ENCODE assay signal across 8 mouse cellular contexts in the genomic region with DNA sequence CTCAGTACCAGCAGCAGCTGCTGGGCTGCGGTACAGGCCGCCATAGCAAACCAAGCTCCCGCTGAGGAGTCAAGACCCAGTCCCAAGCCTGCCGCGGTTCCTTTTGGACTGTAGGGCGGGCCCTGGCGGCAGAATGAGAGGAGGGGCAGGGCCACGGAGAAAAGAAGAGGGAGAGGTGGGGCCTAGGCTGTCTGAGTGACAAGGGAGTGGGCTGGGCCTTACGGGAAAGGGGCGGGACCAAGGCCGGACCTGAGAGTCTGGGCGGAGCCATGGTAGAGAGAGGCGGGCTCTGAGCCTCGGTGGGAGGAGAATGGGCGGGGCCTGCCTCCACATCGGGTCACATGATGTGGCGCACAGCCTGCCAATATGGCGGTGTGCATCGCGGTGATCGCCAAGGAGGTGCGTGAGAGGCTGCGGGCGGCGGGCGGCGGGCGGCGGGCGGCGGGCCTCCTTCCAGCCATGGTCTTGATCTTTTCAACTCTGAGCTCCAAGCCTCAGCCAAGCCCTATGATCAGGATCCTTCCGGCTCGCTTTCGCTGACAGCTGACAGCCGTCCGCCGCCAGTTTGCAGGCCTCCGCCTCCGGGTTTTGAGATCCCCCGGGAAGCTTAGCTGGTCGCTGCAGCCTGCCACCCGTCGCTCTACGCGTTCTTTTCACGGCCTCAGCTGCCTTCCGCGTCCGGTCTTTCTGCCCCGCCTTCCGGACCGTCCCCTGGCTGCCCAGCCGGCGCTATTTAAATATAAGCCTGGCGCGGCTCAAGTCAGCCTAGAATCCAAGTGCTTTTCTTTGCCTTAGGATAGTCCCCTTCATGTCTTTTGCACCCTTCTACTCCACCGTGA. TPM values are rescaled to one million over a fixed set of nuclear protein-coding genes. Genes with fewer than 3 reads are reported as not detected.
DNase-seq lines count a peak whose midpoint lies in the region; ATAC-seq and TF ChIP-seq lines count a peak whose summit lies in the region.

Gene Galns (minus strand): TSS at position 169 of the 839 bp plus-strand sequence.
Gene Trappc2l (plus strand): TSS at position 346 of the 839 bp plus-strand sequence.

- H3K4me1 ChIP-seq in heart, embryonic 12.5 days (replicated peaks) = peaks cover 18% of the 10 kb centered on the region
- peaks cover 8% of the 10 kb centered on the region; the same call in 1 of the 2 replicates for H3K4me1 ChIP-seq in kidney, postnatal 0 days (replicated peaks; ENCODE audit: insufficient read depth, low read length)
- peaks cover 11% of the 10 kb centered on the region for H3K4me1 ChIP-seq in liver, embryonic 11.5 days (replicated peaks; ENCODE audit: control insufficient read depth, insufficient read depth, low read length)
- H3K4me1 ChIP-seq in stomach, embryonic 14.5 days (ENCODE audit: control insufficient read depth, insufficient read depth, low read length) = peaks cover 15% of the 10 kb centered on the region

- DNase-seq in CD4-positive helper T cell, adult 2 months (ENCODE audit: low read depth, low spot score) = peak; percentile 98
- peak; percentile 94 for DNase-seq in brain, embryonic 18.5 days (ENCODE audit: low read depth, low spot score)
- peak; percentile 100 for DNase-seq in kidney, postnatal 0 days (ENCODE audit: low spot score)
- peak; percentile 97 for DNase-seq in liver, embryonic 11.5 days (ENCODE audit: low spot score)
- DNase-seq in naive thymus-derived CD4-positive, alpha-beta T cell, adult 2 months (ENCODE audit: low read depth) = peak; percentile 100

- peak; percentile 75 for TF ChIP-seq CTCF in kidney, postnatal 0 days (IDR thresholded peaks at IDR 0.05; ENCODE audit: low read depth)

- H3K27ac ChIP-seq in heart, embryonic 12.5 days (ENCODE audit: poor library complexity, severe bottlenecking) = peak within 1 kb of the TSS; percentile 85
- H3K27ac ChIP-seq in kidney, postnatal 0 days = peak within 1 kb of the TSS; percentile 83
- H3K27ac ChIP-seq in liver, embryonic 11.5 days (ENCODE audit: low read depth, low read length) = peak within 1 kb of the TSS; percentile 57
- H3K27ac ChIP-seq in stomach, embryonic 14.5 days (ENCODE audit: low read length) = peak within 1 kb of the TSS; percentile 82

- no peaks in the 10 kb centered on the region for H3K9me3 ChIP-seq in heart, embryonic 12.5 days (replicated peaks)
- no peaks in the 10 kb centered on the region for H3K9me3 ChIP-seq in kidney, postnatal 0 days (replicated peaks; ENCODE audit: low read length)
- H3K9me3 ChIP-seq in liver, embryonic 11.5 days (ENCODE audit: control insufficient read depth, low read length) = no peaks in the 10 kb centered on the region
- H3K9me3 ChIP-seq in stomach, embryonic 14.5 days (ENCODE audit: control insufficient read depth, low read depth, low read length) = no peaks in the 10 kb centered on the region

- no peaks in the 10 kb centered on the region for H3K27me3 ChIP-seq in heart, embryonic 12.5 days (replicated peaks)
- no peaks in the 10 kb centered on the region for H3K27me3 ChIP-seq in kidney, postnatal 0 days (ENCODE audit: insufficient read depth, low read length)
- no peaks in the 10 kb centered on the region for H3K27me3 ChIP-seq in liver, embryonic 11.5 days (replicated peaks; ENCODE audit: control insufficient read depth, insufficient read depth, low read length)
- H3K27me3 ChIP-seq in stomach, embryonic 14.5 days (ENCODE audit: control insufficient read depth, insufficient read depth, low read length) = no peaks in the 10 kb centered on the region

- peak; percentile 93 for ATAC-seq in erythroid progenitor cell, adult 5-6 weeks (replicated peaks; ENCODE audit: low FRiP score, poor library complexity, severe bottlenecking)
- peak; percentile 99 for ATAC-seq in heart, embryonic 12.5 days (ENCODE audit: insufficient number of reproducible peaks, low FRiP score)
- ATAC-seq in kidney, postnatal 0 days (replicated peaks; ENCODE audit: low FRiP score, low read depth) = peak; percentile 94
- peak; percentile 96 for ATAC-seq in liver, embryonic 11.5 days (replicated peaks; ENCODE audit: low FRiP score)
- peak; percentile 96 for ATAC-seq in stomach, embryonic 14.5 days (ENCODE audit: insufficient number of reproducible peaks, insufficient read depth, low FRiP score, low read depth)

- H3K4me2 ChIP-seq in heart, embryonic 12.5 days = peak within 1 kb of the TSS; percentile 95
- H3K4me2 ChIP-seq in kidney, postnatal 0 days (ENCODE audit: low read length) = peak within 1 kb of the TSS; percentile 79
- peak within 1 kb of the TSS; percentile 88 for H3K4me2 ChIP-seq in liver, embryonic 11.5 days
- peak within 1 kb of the TSS; percentile 88 for H3K4me2 ChIP-seq in stomach, embryonic 14.5 days (replicated peaks; ENCODE audit: low read depth, low read length)

- WGBS in heart, embryonic 12.5 days = under 1% methylated on average over 57 of the region's 57 CpGs
- WGBS in kidney, postnatal 0 days = under 1% methylated on average over 55 of the region's 57 CpGs
- WGBS in liver, embryonic 11.5 days = under 1% methylated on average over 57 of the region's 57 CpGs
- under 1% methylated on average over 57 of the region's 57 CpGs for WGBS in stomach, embryonic 14.5 days

- H3K9ac ChIP-seq in heart, embryonic 12.5 days = peak within 1 kb of the TSS; percentile 86
- H3K9ac ChIP-seq in kidney, postnatal 0 days (ENCODE audit: low read depth, low read length) = peak within 1 kb of the TSS; percentile 69
- peak within 1 kb of the TSS; percentile 74 for H3K9ac ChIP-seq in liver, embryonic 11.5 days (ENCODE audit: low read depth, low read length)
- peak within 1 kb of the TSS; percentile 43 for H3K9ac ChIP-seq in stomach, embryonic 14.5 days (replicated peaks; ENCODE audit: low read depth, low read length)

- peak within 1 kb of the TSS; percentile 77 for H3K4me3 ChIP-seq in heart, embryonic 12.5 days
- H3K4me3 ChIP-seq in kidney, postnatal 0 days (replicated peaks; ENCODE audit: low read depth, low read length) = peak within 1 kb of the TSS; percentile 60
- H3K4me3 ChIP-seq in liver, embryonic 11.5 days (ENCODE audit: low read depth, low read length) = peak within 1 kb of the TSS; percentile 69
- peak within 1 kb of the TSS; percentile 63 for H3K4me3 ChIP-seq in stomach, embryonic 14.5 days (ENCODE audit: low read depth, low read length)

- H3K36me3 ChIP-seq in heart, embryonic 12.5 days = peaks cover 17% of the 10 kb centered on the region
- H3K36me3 ChIP-seq in kidney, postnatal 0 days (ENCODE audit: insufficient read depth, low read length) = 0 out of 2 replicates have a peak, but pooled peaks cover 3% of the 10 kb centered on the region
- H3K36me3 ChIP-seq in liver, embryonic 11.5 days (ENCODE audit: control insufficient read depth, insufficient read depth, low read length) = no peaks in the 10 kb centered on the region
- H3K36me3 ChIP-seq in stomach, embryonic 14.5 days (ENCODE audit: control insufficient read depth, insufficient read depth, low read length) = peaks cover 5% of the 10 kb centered on the region; the same call in 1 of the 2 replicates

RNA-seq across cellular contexts. Expression of gene Galns, which starts in this region (rescaled TPM):
- total RNA-seq in erythroid progenitor cell, adult 5-6 weeks (2015; ENCODE audit: low replicate concordance) = 4.6 and 24.5 TPM in 2 replicates
- total RNA-seq in erythroid progenitor cell, adult 5-6 weeks (2017; ENCODE audit: low replicate concordance) = 4.2 and 5.0 TPM in 2 replicates
- 12.7 and 13.5 TPM in 2 replicates for polyA plus RNA-seq in heart, embryonic 12.5 days (2016; fragmentation: Nextera tagmentation; extraction: Ambion mirVana)
- 19.4 and 23.3 TPM in 2 replicates for polyA plus RNA-seq in kidney, postnatal 0 days (2015; fragmentation: Nextera tagmentation; extraction: Ambion mirVana)
- polyA plus RNA-seq in liver, embryonic 11.5 days (2014; fragmentation: Nextera tagmentation; extraction: Ambion mirVana) = 6.5 and 6.6 TPM in 2 replicates
- polyA plus RNA-seq in stomach, embryonic 14.5 days (2014; fragmentation: Nextera tagmentation; extraction: Ambion mirVana) = 12.6 and 14.6 TPM in 2 replicates

RNA-seq across cellular contexts. Expression of gene Trappc2l, which starts in this region (rescaled TPM):
- 18.0 and 43.2 TPM in 2 replicates for total RNA-seq in erythroid progenitor cell, adult 5-6 weeks (2015; ENCODE audit: low replicate concordance)
- 1.8 and 5.9 TPM in 2 replicates for total RNA-seq in erythroid progenitor cell, adult 5-6 weeks (2017; ENCODE audit: low replicate concordance)
- 45.1 and 45.8 TPM in 2 replicates for polyA plus RNA-seq in heart, embryonic 12.5 days (2016; fragmentation: Nextera tagmentation; extraction: Ambion mirVana)
- 64.5 and 73.3 TPM in 2 replicates for polyA plus RNA-seq in kidney, postnatal 0 days (2015; fragmentation: Nextera tagmentation; extraction: Ambion mirVana)
- polyA plus RNA-seq in liver, embryonic 11.5 days (2014; fragmentation: Nextera tagmentation; extraction: Ambion mirVana) = 40.3 and 44.6 TPM in 2 replicates
- polyA plus RNA-seq in stomach, embryonic 14.5 days (2014; fragmentation: Nextera tagmentation; extraction: Ambion mirVana) = 55.9 and 66.9 TPM in 2 replicates

Comparison
In these comparisons a context has a peak if more than half of its experiments do, and no peak if none do; other contexts are left out.
1. Peak in every context shown above with its lines: DNase-seq, ATAC-seq, H3K4me3 ChIP-seq and H3K27ac ChIP-seq.